Mouse (Mus musculus): ENCODE measurements around the gene Baat.
"Not testable (repeated sequence)": the region's sequence is repeated elsewhere in the genome, so short reads cannot be mapped to it uniquely, and the experiment has no call there.

Baat gene

DNA sequence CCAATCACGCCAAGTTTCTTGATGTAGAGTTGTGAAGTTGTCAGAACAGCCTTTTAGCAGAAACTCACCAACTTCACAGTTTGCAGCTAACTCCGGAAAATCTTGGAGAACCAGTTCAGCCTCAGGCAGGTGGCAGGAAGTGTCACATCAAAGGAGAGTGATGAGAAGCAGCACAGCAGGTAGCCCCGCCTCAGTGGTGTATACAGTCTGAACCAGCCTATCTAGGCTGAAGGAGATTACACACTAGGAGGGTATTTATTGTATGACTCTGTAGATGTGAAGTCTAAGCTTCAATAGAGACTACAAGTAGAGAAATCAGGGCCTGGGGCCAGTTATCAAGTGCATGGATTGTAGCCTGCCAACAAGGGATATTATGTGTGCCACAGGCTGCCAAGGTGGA, 25.5 kb downstream of the Baat start:
- peak; percentile 2 for DNase-seq (ENCODE audit: low spot score)

- no peak for DNase-seq (ENCODE audit: low spot score)
These were observed 26.1 kb downstream of the Baat start for GRCm38 (mm10) chr4:49480104-49480760.

DNA sequence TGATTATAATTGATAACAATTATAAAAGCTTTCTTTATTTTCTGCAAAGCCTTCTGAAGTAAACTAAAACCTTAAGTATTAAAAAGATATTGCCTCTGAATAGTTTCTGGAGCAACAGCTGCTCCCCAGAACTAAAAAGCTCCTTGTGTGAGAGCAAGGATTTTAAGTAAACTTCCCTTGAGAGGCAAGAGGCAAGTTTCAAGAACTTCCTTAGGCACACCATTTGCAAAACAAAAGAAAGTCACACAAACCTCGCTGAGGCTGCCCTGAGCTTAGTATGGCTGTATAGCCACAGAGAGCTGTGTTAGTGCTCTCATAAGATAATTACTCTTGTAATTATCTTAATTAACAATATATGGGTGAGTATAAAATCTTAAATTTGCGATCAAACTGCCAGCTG, 27.3 kb downstream of the Baat start:
- DNase-seq (ENCODE audit: low spot score) = not testable (repeated sequence)

GRCm38 (mm10) chr4:49478118-49478877, 28.1 kb downstream of the Baat start:
- peak; percentile 16 for DNase-seq (ENCODE audit: low spot score)

DNA sequence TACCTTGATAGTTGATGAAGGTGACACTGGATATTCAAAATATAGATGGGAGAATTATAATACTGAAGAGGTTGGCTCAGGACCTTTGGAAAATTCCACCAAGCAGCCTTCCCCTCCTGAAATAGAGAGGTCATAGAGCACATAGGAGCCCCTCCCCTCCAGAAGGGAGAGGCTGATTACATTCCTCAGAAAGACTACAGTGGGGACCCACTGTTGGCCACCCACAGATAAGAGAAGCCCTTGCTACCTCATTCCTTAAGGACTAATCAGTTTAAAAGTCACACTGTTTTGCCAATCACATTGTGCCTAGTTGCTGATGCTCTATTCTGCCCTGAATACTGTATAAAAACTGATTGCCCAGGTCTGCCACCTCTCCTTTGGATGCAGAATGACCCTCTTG, 31.8 kb downstream of the Baat start:
- no peak for DNase-seq (ENCODE audit: low spot score)

- DNase-seq (ENCODE audit: low spot score) = no peak
These were observed 32.8 kb downstream of the Baat start, which contains the start of gene Acnat1 for GRCm38 (mm10) chr4:49473435-49474100. Gene Acnat1 (minus strand): TSS chr4:49473912.

DNA sequence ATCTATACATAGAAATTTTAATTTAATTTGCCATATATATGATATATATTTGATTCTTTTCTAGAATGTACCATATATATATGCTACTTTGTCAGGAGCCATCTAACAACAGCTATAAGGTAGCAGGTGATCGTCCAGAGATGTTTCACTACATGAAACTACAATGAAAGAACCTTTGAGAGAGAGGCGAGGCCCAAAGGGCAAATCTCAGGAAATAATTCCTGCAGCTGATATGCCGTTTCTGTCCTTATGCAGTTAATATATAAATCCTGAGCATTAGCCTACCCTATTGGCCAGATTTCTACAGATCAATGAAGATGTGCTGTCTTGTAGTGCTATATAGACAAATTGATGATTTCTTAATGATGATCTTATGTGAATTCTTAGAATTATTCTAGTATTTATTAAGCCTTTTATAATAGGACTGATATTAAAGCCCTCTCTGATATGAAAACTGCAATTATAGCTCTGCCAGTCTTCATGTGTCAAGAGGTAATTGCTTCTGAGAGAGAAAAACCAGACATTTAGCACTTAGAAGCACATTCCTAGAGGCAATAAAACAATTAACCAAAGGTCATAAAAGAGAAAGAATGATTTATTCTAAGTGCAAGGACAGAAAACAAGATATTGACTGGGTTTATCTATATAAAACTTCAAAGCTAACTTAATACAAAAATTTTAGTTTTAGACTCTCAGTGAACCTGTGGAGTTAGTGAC, 36.8 kb downstream of the Baat start:
- DNase-seq (ENCODE audit: low spot score) = no peak

DNA sequence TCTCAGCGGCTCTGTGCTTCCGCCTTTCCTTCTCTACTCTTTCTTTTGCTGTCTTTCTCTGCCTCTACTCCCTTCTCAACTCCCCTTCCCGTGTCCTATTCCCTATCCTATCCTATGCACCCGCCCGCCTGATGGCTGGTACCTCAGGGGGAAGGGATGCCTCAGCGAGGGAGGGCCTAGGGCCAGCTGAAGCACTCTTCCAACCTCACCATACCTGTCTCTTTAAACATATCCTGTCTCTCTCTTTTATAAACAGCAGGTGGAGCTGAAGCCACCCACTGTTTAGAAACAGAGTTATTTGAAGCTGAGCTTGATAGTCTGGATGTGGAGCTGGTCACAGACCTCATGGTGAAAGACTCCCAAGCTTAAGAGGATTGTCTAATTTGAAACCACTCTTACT, 39.0 kb downstream of the Baat start:
- DNase-seq (ENCODE audit: low spot score) = no peak

DNA sequence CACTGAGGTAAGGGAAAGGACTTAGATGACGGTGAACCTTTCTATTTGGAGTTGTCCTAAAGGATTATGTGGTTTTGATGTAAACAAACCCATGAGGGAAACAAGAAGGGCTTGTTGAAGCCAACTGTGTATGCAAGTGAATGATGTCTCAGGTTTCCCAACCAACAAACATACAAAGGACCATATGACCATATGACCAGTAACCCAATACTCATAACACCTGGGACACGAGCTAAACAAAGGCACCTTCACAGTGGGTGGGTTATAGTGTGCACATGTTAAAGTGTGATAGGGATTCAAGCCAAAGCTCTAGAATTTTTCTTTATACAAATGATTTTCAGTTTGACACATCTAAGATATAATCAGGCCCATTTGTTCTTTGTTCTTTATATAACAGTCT, 50.2 kb downstream of the Baat start:
- DNase-seq (ENCODE audit: low spot score) = no peak

GRCm38 (mm10) chr4:49451848-49452551, 54.4 kb downstream of the Baat start:
- DNase-seq (ENCODE audit: low spot score) = no peak

DNA sequence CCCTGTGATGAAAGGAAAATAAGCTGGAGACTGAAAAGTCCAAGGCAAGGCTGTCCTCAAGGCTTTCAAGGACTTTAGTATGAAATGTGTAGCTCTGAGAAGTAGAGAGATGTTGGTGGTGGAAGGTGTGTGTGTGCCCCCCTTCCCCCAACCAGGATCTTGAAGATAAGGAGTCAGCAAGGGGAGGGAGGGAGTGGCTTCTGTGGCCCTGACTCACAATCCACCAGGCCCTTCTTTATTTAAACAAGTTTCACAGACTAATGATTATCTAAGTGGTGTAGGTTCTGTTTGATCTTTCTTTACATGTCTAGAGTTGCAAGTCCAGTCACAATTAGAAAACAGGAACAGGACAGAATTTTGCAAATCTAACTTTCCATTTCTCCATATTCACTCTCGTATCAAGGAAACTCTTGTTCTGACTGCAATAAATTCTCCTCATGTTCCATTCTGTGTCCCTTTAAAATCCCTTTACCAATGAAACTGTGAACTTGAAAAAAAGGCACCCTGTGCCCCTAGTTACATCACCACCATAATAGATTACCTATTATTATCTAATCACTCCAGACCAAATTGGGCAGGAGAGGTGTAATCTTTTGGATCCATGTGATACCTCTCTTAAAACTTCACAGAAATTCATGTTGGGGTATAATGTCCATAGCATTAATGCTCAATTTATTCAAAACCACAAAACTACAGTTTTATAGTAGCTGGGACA, 55.1 kb downstream of the Baat start:
- not testable (repeated sequence) for DNase-seq (ENCODE audit: low spot score)
